Mouse (Mus musculus): ENCODE measurements around the gene Pi4kb.

Gene Pi4kb

DNA sequence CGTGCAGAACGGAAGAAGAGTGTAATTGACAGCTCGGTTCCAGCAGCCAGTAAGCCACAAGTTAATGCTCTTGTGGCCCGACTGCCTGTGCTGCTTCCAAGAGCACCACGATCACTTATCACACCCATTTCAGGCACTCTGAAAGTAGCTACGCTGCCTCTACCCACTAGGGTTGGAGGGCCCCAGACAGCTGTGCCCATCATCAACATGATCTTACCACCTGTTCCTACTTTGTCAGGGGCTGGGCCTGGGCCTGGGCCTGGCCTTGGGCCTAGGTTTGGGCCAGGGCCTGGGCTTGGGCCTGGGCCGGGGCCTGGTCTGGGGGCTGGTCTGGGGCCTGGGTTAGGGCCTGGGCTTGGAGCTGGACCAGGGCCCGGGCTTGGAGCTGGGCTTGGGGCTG is 16.2 kb upstream of the Pi4kb start:
- DNase-seq = no peak

- no peak for DNase-seq
Observed at GRCm38 (mm10) chr3:94959871-94960270, 14.7 kb upstream of the Pi4kb start.

- no peak for DNase-seq
Observed at GRCm38 (mm10) chr3:94960322-94960721, 14.2 kb upstream of the Pi4kb start.

- no peak for DNase-seq
Observed at GRCm38 (mm10) chr3:94964989-94965388, 9.5 kb upstream of the Pi4kb start.

DNA sequence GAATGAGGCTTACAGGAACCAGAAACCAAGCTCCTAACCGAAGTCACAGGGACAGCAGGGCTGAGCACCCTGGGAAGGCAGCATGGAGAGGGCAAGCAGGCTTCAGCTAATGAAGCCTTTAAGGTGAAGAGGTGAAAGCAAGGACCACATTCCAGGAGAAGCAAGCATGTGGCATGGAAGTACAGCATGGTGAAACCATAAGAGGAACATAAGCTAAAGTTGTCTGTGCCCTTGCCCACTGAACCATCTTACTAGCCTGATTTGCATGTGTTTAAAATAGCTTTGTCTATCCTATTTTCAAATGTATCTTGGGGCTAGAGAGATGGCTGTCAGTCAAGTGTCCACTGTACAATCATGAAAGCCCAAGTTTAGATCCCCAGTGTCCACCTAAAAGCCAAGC is 8.7 kb upstream of the Pi4kb start:
- DNase-seq = no peak

DNA sequence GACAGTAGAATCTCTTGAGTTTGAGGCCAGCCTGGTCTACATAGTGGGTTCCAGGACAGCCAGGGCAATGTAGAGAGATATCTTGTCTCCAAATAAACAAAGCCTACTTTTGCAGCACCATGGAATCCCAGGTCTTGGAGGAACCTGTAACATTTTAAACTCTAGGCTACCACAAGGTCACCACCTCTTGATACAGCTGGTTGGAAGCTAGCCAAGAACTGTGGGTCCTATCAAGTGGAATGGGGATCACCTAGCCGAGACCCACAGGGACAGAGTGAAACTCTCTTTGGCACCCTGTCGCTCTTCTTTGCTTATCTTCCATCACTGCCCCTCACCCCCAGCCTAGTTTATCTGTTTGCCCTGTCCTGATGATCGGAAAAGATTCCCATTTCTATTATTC is 2.0 kb upstream of the Pi4kb start:
- DNase-seq = no peak

GRCm38 (mm10) chr3:94973620-94974019 is 911 bp upstream of the Pi4kb start:
- DNase-seq = no peak

GRCm38 (mm10) chr3:94974026-94974527 is 454 bp upstream of the Pi4kb start:
- DNase-seq = no peak

DNA sequence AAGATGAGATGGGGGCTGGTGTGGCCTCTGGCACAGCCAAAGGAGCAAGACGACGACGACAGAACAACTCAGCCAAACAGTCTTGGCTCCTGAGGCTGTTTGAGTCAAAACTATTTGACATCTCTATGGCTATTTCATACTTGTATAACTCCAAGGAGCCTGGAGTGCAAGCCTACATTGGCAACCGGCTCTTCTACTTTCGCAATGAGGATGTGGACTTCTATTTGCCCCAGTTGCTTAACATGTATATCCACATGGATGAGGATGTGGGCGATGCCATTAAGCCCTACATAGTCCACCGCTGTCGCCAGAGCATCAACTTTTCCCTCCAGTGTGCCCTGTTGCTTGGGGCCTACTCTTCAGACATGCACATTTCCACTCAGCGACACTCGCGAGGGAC is 9.8 kb downstream of the Pi4kb start:
- no peak for DNase-seq

- no peak for DNase-seq
Observed at GRCm38 (mm10) chr3:94985513-94985912, 11.0 kb downstream of the Pi4kb start.

DNA sequence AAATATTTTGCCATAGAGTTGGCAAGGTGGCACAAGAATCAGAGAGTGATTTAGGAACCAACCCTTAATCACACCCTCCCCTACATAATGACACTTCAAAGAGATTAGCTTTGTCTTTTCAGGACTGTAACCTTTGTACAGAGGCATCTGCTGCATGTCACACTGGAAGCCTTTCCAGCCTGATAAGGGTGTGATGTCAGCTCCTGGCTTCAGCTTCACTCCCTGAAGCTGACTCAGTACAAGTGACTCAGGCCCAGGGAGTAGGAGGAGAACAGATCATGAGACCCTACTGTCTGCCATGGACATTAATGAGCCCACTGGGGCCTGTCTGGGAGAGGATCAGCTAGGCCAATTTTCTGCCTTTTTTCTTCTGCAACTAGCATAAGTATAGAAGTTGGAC is 13.0 kb downstream of the Pi4kb start:
- DNase-seq = no peak

DNA sequence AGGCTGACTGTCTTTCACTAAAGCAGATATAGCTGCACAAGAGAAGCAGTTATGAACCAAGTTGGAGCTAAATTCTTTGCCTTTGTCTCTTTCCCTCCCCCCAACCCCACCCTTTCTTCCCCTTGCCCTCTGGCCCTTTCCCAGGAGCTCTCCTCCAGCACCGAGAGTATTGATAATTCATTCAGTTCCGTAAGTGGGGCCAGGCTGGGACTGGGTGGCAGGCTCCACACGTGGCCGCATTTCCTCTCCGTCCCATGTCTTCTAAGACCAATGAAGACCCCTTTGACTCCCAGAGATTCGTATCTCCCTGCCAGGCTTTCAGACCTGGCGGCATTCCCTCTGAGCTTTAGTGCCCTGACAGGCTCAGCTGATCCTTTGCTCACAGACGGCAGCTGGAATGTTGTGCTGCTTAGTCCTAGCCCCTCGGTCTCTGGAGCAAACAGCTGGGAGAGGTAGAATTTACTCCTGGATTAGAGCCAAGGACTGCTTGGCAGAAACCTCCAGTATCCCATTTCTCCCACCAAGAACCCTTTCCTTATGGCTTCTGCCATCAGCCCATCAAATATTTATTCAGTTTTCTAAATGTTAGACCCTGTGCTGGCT is 14.7 kb downstream of the Pi4kb start:
- DNase-seq = no peak

DNA sequence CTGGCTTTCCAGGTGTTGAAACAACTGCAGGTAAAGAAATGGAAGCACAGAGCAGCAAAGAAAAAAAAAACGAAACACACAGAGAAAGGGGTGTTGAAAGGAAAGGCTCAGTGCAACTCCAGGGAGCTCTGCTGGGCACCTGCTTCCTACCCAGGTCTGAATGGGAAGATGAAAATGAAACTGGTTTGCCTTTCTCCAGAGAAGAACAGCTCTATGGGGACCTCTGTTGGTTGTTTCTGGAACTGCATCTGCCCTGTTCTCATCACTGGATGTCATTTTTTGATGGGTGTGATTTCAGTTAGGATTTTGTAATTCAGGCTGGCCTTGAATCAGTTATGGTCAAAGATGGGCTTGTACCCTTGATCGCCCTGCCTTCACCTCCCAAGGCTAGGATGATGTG is 22.4 kb downstream of the Pi4kb start:
- peak; percentile 82 to 92 for DNase-seq

GRCm38 (mm10) chr3:95002569-95002968 is 28.0 kb downstream of the Pi4kb start:
- DNase-seq = no peak

DNA sequence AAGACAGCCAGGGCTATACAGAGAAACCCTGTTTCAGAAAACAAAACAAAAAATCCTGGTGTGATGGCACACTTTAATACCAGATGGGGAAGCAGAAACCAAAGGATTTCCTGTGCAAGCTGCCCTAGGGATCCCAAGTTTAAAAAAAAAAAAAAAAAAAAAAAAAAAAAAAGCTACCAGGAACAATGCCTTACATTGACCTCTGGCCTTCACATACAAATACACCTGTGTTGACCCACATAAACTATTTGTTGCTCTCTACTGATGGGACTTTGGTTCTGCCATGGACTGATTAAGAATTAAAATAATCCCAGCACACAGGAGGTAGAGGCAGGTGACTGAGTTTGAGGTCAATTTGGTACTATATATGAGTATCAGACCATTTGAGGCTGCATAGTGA is 28.7 kb downstream of the Pi4kb start:
- no peak for DNase-seq

DNA sequence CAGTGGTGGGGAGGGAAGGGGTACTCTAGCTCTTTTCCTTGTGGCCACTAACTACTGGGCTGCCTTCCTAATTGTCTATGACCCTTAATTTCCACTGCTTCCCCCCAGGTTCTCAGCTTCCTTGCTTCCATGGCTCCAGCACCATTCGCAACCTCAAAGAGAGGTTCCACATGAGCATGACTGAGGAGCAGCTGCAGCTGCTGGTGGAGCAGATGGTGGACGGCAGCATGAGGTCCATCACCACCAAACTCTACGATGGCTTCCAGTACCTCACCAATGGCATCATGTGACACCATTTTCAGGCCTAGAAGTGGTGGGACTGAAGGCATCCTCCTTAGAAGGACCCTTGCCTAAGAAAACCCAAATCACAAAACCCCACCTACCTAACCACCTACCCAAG is 31.1 kb downstream of the Pi4kb start:
- no peak for DNase-seq

DNA sequence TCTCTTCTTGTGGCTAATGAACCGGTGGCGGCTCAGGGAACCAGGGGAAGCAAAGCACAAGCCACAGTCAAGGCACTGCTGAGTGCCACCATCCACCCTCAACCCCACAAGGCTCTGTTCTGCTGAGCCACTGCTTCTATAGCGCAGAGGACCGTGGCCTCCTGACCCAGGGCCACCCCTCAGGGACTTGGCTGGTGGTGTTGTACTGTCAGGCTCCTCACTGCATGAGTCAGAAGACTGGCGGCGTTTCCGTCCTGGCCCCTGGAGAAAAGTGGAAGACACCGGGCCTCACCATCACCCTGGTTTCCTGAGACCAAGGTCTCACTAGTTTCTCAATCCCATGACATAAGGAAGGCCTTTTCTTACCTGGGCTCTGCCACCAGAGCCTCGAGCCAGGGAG is 33.2 kb downstream of the Pi4kb start:
- DNase-seq = no peak

GRCm38 (mm10) chr3:95010396-95010795 is 35.9 kb downstream of the Pi4kb start:
- no peak for DNase-seq

DNA sequence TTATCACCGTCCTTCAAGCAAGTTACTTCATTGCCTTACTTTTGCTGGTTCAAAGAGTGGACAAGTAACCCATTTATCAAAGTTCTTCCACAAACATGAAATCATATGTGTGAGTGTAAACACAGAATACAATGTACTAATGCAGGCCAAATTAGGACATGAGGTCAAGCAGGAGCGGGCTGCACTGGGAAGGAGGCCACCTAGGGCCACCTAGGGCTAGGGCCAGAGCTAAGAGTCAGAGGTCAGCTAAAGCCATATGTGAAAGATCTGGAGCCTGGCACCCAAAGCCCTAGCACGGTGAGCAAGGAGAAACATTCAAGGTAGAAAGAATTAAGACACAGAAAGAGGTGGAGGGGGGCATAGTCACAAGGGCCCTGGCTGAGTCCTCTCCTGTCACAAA is 38.5 kb downstream of the Pi4kb start:
- DNase-seq = no peak

DNA sequence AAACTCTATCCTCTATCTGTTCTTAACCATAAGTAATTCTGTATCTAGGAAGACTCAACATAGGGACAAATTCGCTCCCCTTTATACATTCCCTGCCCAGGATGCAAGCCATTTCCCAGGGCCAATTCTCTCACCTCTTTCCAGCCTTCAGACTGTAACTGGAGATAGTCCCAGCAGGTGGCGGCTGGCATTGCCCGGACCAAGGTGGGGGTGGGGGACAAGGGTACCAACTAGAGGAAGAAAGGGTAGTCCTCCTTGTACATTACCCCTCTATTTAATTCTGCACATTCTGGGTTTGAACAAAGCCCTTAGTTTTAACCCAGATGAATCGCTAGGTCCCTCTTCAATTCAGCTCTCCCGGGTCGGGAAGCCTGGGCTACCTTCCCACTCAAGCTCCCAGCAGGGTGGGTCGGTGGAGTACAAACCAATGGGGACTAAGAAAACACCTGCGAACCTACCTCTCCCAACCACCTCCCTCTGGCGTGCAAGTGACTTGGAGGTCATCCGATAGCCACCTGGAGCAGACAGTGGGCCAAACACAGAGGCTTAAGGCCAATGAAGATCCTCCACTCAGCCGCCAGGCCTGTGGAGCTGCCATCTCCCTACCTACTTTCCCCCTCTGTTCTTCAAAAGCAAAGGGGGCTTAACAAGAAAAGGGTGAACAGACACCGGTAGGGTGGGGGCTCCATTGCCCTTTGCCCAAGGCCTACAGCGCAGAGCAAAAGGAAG is 39.3 kb downstream of the Pi4kb start:
- peak; percentile 67 to 69 for DNase-seq

DNA sequence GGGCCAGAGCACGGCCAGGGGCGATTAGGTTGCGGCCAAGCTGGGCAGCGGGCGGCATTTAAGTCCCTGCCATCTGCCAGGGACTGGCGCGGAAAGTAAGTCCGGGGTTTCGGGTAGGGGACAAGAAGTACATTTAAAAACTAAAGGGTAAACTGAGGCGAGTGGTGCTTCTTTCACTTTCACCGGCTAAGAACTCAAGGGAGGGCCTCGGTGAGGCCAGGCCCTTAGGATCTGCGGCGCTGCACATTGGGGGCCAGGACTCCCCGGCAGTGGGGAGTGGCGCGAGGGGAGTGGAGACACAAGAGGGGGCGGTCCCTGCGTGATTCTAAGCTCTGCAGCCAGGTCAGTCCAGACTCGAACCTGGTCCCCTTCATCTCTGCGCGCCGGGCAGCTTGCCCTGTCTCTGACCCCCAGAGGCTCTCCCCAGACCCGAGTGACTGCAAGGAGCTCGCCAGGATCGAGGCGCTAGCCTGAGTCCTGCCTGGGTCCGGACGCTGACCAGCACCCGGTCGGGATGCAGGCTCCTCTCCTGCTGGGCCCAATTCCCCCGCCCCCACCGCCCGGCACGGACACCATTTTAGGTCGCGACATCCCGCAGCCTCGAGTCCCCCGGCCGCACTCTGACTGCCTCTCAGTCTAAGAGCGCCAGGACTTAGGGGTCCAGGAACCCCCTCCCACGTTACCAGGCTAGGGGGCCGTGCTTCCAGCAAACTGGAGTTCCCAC is 40.1 kb downstream of the Pi4kb start:
- peak; percentile 57 to 58 for DNase-seq

DNA sequence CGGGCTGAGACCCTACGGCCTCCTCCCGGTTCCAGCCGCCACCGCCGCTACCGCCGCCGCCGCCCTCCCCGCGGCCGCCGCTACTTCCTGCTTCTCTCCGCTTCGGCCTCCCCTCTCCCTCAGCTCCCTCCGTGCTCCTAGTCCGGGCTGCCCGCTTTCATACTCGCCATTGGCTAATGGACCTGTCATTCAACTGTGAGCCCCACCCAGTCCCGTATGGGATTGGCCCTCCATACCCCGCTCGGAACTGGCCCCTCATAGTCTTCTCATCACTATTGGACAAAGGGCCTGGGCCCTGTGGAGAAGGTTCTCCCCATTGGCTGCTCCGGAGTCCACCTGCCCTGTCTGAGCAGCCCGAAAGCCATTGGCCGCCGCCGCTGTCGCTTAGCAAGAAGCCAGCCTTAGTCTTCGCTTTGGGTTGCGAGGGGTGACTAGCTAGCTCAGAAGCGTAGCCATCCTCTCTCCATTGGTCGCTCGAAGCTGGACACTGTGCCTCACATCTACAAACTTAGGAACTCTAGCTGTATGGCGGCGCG is 40.9 kb downstream of the Pi4kb start, which contains the start of gene Zfp687:
Gene Zfp687, minus strand, starts transcription at position 112 of the 536 bp plus-strand sequence.
- peak; percentile 99 to 100 for DNase-seq

GRCm38 (mm10) chr3:95015891-95016531 is 41.5 kb downstream of the Pi4kb start:
- peak; percentile 95 to 96 for DNase-seq

All from cerebellum, postnatal 36 days (tissue).